Mouse (Mus musculus): ENCODE measurements at regions not wholly inside any gene's neighbourhood (a gene's known extent, or its start where the extent isn't known, plus 50 kb on each side); places are given as distances from the start of the nearest gene placed in this dataset.

DNA sequence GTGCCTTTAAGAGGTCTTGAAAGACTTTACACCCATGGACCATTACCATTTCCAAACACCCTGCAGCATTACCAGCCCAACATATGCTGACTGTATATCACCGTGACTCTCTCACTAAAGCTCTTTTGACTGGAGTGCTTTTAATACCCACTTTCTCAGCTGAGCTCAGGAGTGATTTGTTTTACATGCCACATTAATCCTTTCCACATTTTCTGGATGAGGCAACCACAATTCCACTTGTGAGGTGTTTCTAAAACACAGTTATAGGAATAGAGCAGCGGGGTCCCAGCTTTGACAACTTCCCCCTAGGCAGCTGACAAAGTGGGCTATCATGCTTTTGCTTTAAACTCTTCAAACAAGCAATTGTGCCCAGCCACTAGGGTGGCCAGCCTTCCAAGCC, 314.5 kb upstream of the Meox2 start:
- Histone ChIP-seq H3K36me3 (ENCODE audit: control insufficient read depth, insufficient read depth, low read length) (no peaks in the 10 kb centered on the region), H3K27me3 (ENCODE audit: control insufficient read depth, insufficient read depth, low read length) (no peaks in the 10 kb centered on the region), H3K27ac (ENCODE audit: insufficient read depth, low read length) (no peak overlapping the region), H3K4me3 (ENCODE audit: extremely low read depth, insufficient read depth, insufficient read length) (no peak overlapping the region), H3K4me1 (ENCODE audit: control insufficient read depth, insufficient read depth, insufficient read length) (no peaks in the 10 kb centered on the region; the same call in 1 of the 2 replicates)
- no peak for DNase-seq (ENCODE audit: low read depth in 1 of 2, low spot score in 2 of 2)
- TF ChIP-seq CTCF (IDR thresholded peaks at IDR 0.05; ENCODE audit: extremely low read depth, insufficient read depth, insufficient read length, insufficient replicate concordance) (no peak), POLR2A (IDR thresholded peaks at IDR 0.05; ENCODE audit: low read depth, low read length) (no peak)
- WGBS, result 82% methylated on average over 2 of the region's 2 CpGs

DNA sequence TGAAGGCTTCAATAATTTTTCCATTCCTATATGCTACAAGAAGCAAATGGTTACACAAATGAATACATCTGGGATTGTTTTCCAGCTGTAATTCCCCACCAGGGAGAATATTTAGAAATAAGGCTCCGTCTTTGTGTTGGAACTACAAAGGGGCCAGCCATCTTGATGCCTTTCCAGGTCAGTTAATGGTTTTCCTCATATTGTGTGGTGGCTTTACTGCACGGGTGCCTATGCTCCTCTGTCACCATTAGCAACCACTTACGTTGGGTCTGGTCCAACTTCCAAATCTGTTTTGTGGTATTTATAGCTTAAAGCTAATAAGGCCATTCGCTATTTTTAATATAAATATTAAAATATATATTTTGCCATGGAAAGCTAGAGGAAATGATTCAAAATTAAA, 312.1 kb upstream of the Meox2 start:
- TF ChIP-seq CTCF (IDR thresholded peaks at IDR 0.05; ENCODE audit: extremely low read depth, insufficient read depth, insufficient read length, insufficient replicate concordance) (no peak), POLR2A (IDR thresholded peaks at IDR 0.05; ENCODE audit: low read depth, low read length) (no peak)
- Histone ChIP-seq H3K27ac (ENCODE audit: insufficient read depth, low read length) (no peak overlapping the region), H3K36me3 (ENCODE audit: control insufficient read depth, insufficient read depth, low read length) (no peaks in the 10 kb centered on the region), H3K4me3 (ENCODE audit: extremely low read depth, insufficient read depth, insufficient read length) (no peak overlapping the region), H3K4me1 (ENCODE audit: control insufficient read depth, insufficient read depth, insufficient read length) (no peaks in the 10 kb centered on the region; the same call in 1 of the 2 replicates), H3K27me3 (ENCODE audit: control insufficient read depth, insufficient read depth, low read length) (no peaks in the 10 kb centered on the region)
- 88% methylated on average over 4 of the region's 4 CpGs for WGBS
- no peak for DNase-seq (ENCODE audit: low read depth in 1 of 2, low spot score in 2 of 2)

DNA sequence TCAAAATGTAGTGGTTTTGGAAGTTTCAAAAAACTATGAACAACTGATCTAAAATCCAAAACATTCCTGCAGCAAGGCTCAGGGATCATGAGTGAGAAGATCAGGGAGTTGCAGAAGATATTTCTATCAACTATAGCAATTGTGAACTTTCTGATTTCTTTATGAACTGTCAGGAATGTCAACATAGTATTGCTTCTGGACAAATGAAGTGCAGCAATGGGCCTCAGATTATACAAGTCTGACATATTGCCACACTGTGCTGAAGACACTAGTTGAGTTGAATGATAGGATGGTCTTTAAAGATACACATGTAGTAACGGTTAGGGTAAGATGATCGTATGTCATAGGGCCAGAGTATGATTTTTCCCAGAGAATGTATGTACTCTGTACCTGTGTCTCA, 290.4 kb upstream of the Meox2 start:
- no peaks in the 10 kb centered on the region for H3K27me3 ChIP-seq (ENCODE audit: control insufficient read depth, insufficient read depth, low read length)
- no peak for TF ChIP-seq POLR2A (IDR thresholded peaks at IDR 0.05; ENCODE audit: low read depth, low read length)
- no peak for TF ChIP-seq CTCF (IDR thresholded peaks at IDR 0.05; ENCODE audit: extremely low read depth, insufficient read depth, insufficient read length, insufficient replicate concordance)
- H3K36me3 ChIP-seq (ENCODE audit: control insufficient read depth, insufficient read depth, low read length), result no peaks in the 10 kb centered on the region
- DNase-seq (ENCODE audit: low read depth in 1 of 2, low spot score in 2 of 2), result no peak
- no peaks in the 10 kb centered on the region for H3K4me1 ChIP-seq (ENCODE audit: control insufficient read depth, insufficient read depth, insufficient read length)
- H3K4me3 ChIP-seq (ENCODE audit: extremely low read depth, insufficient read depth, insufficient read length), result no peak overlapping the region
- WGBS, result 91% methylated on average over 2 of the region's 2 CpGs
- H3K27ac ChIP-seq (ENCODE audit: insufficient read depth, low read length), result no peak overlapping the region

DNA sequence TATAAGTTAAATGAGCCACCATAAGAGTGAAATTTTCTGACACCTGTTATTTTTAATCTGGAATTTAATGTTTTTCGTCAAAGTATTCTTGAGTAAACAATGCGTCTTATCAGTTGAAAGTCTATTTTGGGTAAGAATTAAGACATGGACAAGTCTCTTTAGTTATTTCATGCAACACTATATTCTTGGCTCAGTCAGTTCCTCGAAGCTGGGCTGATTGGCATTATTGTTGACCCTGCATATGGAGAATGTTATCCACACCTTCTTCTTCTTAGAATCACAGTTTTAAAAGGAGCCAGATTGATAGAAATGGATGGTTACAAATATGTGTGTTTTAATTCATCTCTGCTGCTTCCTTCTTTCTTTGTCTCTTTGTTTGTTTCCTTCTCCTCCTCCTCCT, 289.5 kb upstream of the Meox2 start:
- Histone ChIP-seq H3K4me3 (ENCODE audit: extremely low read depth, insufficient read depth, insufficient read length) (no peak overlapping the region), H3K36me3 (ENCODE audit: control insufficient read depth, insufficient read depth, low read length) (no peaks in the 10 kb centered on the region), H3K4me1 (ENCODE audit: control insufficient read depth, insufficient read depth, insufficient read length) (no peaks in the 10 kb centered on the region), H3K27me3 (ENCODE audit: control insufficient read depth, insufficient read depth, low read length) (no peaks in the 10 kb centered on the region), H3K27ac (ENCODE audit: insufficient read depth, low read length) (no peak overlapping the region)
- no peak for DNase-seq (ENCODE audit: low read depth in 1 of 2, low spot score in 2 of 2)
- TF ChIP-seq POLR2A (IDR thresholded peaks at IDR 0.05; ENCODE audit: low read depth, low read length), result no peak
- no peak for TF ChIP-seq CTCF (IDR thresholded peaks at IDR 0.05; ENCODE audit: extremely low read depth, insufficient read depth, insufficient read length, insufficient replicate concordance)
- WGBS, result 89% methylated on average over 3 of the region's 3 CpGs

DNA sequence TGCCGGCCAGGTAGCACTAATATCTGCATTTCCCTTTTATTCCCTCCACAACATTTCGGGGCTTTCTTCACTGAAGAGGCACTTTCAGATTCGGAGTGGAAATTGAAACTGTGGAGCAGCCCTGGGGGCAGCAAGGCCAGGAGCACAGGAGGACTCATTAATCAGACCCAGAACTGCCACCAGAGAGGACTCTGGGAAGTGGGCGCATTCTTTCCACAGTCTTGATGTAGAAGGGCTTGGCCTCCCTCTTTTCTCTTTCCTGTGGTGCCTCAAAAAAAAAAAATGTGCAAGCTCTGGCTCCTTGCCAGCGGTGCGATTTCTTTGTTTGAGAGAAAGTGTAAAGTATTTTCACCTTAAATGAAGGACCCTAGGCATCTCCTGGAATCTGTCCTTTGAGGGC, 281.6 kb upstream of the Meox2 start:
- Histone ChIP-seq H3K36me3 (ENCODE audit: control insufficient read depth, insufficient read depth, low read length) (no peaks in the 10 kb centered on the region), H3K4me1 (ENCODE audit: control insufficient read depth, insufficient read depth, insufficient read length) (no peaks in the 10 kb centered on the region), H3K27ac (ENCODE audit: insufficient read depth, low read length) (no peak overlapping the region), H3K4me3 (ENCODE audit: extremely low read depth, insufficient read depth, insufficient read length) (no peak overlapping the region), H3K27me3 (ENCODE audit: control insufficient read depth, insufficient read depth, low read length) (no peaks in the 10 kb centered on the region)
- DNase-seq (ENCODE audit: low read depth in 1 of 2, low spot score in 2 of 2), result no peak
- WGBS, result 85% methylated on average over 6 of the region's 6 CpGs
- TF ChIP-seq CTCF (IDR thresholded peaks at IDR 0.05; ENCODE audit: extremely low read depth, insufficient read depth, insufficient read length, insufficient replicate concordance), result no peak
- no peak for TF ChIP-seq POLR2A (IDR thresholded peaks at IDR 0.05; ENCODE audit: low read depth, low read length)

DNA sequence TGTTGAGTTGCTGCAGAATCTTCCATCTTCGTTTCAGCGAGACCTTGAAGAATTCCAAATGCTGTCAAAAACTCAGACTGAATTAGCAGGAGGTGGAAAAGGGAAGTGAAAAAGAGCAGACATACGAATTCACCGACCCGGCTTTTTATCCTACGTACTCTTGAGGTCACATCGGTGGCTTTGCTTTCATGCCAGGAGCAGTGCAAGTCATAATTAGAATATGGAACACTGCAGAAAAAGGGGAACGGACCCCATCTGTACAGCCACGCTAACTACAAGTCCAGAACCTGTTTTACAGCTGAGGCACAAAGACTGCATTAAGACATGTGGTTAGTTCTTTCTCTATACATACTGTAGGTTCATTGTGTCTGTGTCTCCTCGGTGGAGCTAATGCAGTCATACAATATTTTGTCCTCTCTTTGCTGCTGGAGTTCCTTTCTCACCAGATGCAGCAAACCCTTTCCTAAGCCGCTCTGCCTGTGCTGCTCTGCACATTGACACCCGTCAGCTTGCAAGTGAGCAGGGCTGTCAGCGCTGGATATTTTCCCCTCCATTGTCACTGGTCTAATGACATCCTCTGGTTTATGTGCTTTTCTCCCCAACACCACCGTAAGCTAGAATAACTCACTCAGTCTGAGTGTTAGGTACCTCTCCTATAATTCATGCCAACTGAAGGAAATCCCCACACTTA, 276.9 kb upstream of the Meox2 start:
- TF ChIP-seq CTCF (IDR thresholded peaks at IDR 0.05; ENCODE audit: extremely low read depth, insufficient read depth, insufficient read length, insufficient replicate concordance), result no peak
- no peak for TF ChIP-seq POLR2A (IDR thresholded peaks at IDR 0.05; ENCODE audit: low read depth, low read length)
- Histone ChIP-seq H3K27me3 (ENCODE audit: control insufficient read depth, insufficient read depth, low read length) (no peaks in the 10 kb centered on the region), H3K27ac (ENCODE audit: insufficient read depth, low read length) (no peak overlapping the region), H3K4me3 (ENCODE audit: extremely low read depth, insufficient read depth, insufficient read length) (no peak overlapping the region), H3K36me3 (ENCODE audit: control insufficient read depth, insufficient read depth, low read length) (no peaks in the 10 kb centered on the region), H3K4me1 (ENCODE audit: control insufficient read depth, insufficient read depth, insufficient read length) (no peaks in the 10 kb centered on the region)
- WGBS, result 18% methylated on average over 14 of the region's 14 CpGs
- DNase-seq (ENCODE audit: low read depth in 1 of 2, low spot score in 2 of 2), result no peak

DNA sequence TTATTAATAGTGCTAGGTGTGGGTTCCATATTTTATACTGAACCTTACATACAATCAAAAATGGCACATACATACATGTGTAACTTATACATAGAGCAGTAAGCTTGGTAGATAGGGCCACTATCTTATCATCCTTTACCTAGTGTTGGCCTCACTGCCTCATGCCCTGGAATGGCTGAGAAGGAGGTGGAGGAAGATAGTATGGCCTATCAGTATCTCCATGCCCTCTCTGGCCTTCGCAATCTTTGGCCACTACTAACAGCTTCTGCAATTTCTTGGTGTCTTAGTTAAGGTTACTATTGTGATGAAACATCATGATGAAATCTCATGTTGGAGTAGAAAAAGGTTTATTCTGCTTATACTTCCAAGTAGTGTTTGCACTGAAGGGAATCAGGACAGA, 265.4 kb upstream of the Meox2 start:
- DNase-seq (ENCODE audit: low read depth in 1 of 2, low spot score in 2 of 2), result no peak
- Histone ChIP-seq H3K36me3 (ENCODE audit: control insufficient read depth, insufficient read depth, low read length) (no peaks in the 10 kb centered on the region), H3K27ac (ENCODE audit: insufficient read depth, low read length) (no peak overlapping the region), H3K4me3 (ENCODE audit: extremely low read depth, insufficient read depth, insufficient read length) (no peak overlapping the region), H3K4me1 (ENCODE audit: control insufficient read depth, insufficient read depth, insufficient read length) (no peaks in the 10 kb centered on the region), H3K27me3 (ENCODE audit: control insufficient read depth, insufficient read depth, low read length) (no peaks in the 10 kb centered on the region)
- 88% methylated on average over 1 of the region's 1 CpGs for WGBS
- TF ChIP-seq CTCF (IDR thresholded peaks at IDR 0.05; ENCODE audit: extremely low read depth, insufficient read depth, insufficient read length, insufficient replicate concordance) (no peak), POLR2A (IDR thresholded peaks at IDR 0.05; ENCODE audit: low read depth, low read length) (no peak)

Measured in spleen, adult 2 months (tissue).